Mouse (Mus musculus) R1 (cell line): ENCODE data around the gene Itgb3bp.

Experiments
- DNase-seq: peaks from one replicate; pipeline ENCODE4 v3.0.0-alpha.2; 2018; ENCODE audit warnings: low read depth, low spot score

Itgb3bp gene

DNA sequence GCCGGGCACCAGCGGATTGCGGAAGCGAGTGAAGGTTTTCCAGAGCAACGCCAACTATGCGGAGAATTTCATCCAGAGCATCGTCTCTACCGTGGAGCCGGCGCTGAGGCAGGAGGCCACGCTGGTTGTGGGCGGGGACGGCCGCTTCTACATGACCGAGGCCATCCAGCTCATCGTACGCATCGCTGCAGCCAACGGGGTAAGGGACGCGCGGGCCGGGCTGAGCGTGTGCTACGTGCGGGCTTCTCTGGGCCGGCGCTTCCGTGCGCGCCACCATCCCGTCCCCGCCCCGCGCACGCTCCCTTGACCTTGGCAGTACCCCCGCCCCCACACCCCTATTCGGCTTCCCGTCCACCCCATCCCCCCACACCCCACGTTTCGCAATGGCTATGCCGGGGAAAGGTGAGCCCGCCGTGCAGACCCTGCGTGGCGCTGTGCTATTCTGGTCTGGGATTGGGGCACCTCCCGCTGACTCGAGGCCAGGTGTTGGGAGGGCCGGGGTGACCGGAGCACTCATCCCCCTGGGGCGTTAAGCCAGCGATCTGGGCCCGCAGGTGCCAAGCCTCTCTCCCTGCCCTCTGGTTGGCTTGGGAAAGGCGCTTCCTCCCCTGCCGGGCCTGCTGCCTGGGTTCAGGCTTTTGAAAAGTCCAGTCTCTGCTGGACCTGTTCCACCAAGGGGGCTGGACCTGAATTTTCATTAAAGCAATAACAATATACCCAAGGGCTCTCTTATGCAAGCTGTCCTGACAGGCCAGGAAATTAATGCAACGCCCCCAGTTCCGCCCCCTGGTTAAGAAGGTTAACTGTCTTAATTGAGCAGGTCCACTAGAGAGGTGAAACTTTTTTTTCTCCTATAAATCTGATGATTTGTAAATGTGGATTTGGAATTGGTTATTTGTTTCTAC, at the start of gene Itgb3bp:
Gene Itgb3bp (minus strand): TSS at position 201 of the 905 bp plus-strand sequence.
- DNase-seq: peak; percentile 76

DNA sequence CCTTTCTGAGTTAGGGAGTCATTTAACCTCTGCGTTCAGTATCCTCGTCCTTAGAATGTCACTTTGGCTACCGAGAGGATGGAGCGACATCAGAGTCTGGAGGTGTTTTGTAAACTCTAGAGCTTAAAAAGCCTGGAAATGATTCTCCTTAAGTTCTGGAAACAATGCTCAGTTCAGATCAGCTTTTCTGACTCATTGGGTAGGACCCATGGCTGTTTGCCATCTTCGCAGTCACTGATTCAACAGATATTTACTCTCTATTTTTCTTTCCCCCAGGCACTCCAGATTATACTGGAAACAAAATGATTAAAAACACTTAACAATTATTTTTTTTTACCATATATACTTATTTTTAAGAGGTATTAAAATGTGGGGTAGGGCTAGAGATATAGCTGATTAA, 49.7 kb upstream of the Itgb3bp start:
- no peak for DNase-seq

DNA sequence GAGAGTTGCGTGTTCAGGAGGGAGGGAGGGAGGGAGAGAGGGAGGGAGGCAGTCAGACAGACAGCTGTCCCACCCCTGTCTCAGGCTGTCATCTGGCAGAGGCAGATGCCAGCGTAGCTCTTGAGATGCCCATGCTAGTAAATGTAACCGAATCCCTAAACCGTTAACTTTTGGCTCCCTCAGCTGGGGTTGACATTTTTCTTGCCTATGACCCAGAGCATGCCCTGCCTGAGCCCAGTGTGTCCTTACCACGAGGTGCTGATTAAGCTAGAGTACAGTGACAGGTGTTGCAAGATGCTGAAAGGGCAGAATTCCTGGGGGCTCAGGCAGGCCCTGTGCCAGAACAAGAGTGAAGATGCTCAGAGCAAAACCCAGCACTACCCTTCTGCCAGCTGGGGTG, 44.8 kb upstream of the Itgb3bp start:
- DNase-seq: no peak

DNA sequence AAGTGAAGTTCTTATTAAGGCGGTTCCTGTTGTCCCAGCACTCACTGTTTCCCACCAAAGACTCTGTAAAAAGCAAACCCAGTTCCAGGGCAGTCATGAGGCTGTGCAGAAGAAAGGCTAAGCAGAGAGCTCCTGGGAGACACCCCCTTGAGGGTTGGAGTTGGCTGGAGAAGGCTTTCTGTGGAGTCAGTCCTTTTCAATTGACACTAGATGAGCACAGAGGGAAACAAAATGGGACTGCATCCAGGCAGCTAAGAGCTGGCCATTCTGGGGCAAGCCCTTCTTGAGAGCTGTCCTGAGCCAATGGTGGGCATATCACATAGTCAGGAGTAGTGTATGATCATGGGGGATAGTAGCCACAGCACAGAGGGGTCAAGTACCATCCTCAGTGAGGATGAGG, 44.3 kb upstream of the Itgb3bp start:
- DNase-seq: no peak

DNA sequence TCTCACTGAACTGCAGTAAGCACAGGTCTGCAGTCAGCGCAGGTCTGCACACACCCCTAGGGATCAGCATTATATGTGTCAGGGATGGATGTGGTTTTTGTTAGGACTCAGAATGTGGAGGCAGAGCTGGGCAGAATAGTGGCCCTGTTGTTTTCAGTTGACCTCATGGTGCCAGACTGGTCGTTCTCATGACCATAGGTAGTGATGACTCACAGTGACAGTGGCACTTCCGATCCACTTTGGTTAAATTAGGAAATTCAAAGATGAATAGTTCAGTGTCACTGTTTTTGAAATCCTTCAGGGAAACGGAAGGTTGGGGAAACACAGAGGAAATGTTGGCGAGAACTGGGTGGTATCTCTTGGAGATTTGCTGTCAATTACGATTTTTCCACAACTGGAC, 43.3 kb upstream of the Itgb3bp start:
- DNase-seq: no peak

DNA sequence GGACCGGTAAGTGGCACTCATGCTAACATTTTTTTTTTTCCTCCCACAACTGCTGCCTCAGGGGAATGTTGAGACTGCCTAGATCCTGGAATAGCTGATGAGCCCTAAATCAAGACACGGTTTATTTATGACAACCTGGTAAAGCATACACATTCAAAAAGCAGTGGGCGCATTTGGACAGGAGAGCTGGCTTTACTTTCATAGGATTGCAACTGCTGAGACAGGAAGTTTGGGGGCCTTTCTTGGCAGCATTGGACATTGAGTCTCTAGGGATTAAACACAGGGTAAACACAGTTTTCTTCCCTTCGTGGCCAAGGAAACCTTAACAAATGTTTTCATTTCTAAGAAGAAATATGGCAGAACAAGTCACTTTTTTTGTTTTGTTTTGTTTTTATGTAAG, 40.5 kb upstream of the Itgb3bp start:
- DNase-seq: no peak

DNA sequence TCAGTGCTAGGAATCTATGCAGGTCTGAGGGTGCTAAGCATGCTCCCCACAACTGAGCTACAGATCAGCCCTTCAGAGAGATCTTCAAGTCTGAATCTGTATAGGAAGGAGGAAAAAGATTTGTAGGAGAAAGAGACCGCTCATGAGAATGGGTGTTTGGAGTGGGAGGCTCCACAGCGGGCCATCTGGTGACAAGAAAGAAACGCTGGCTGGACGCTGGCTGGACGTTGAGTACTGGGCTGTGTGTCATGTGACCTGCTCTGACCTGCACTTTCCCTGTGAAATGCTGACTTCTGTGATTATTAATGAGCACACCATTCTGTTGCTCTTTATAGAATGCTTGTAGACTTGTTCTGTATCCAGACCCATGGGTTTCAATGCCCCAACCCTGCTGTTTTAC, 39.7 kb upstream of the Itgb3bp start:
- DNase-seq: no peak

DNA sequence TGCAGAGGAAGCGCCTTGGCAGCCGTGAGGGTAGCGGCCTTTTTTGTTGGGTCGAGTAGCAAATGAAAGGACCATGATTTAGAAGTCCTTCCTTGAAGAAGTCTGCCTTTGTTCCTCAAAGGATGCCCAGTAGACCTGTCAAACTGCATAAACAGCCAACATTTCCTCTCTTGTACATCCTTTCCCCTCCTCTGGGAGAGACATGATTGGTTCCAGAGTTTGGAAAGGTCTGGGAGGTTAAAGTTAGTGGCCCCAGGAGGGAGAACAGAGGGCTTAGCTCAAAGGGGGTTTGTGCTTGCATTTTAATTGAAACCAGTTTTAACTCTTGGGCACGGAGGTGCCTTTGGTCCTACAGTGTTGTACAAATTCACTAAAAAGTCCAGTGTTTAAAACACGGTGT, 36.9 kb upstream of the Itgb3bp start:
- DNase-seq: no peak

DNA sequence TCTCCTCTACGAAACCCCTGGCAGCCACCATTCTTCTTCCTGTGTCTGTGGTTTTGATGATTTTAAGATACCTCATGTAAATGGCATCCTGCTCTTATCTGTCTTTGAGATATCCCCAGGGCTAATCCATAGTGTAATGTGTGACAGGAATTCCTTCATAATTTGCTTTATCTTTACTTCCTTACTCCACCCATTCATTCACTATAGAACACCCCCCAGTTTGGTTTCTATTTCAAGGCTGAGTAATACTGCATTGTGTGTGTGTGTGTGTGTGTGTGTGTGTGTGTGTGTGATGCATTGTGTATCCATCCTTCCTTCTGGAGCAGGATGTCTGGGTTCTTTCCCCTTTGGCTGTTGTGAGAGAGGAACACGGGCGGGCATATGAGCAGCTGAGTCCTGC, 29.7 kb upstream of the Itgb3bp start:
- no peak for DNase-seq

DNA sequence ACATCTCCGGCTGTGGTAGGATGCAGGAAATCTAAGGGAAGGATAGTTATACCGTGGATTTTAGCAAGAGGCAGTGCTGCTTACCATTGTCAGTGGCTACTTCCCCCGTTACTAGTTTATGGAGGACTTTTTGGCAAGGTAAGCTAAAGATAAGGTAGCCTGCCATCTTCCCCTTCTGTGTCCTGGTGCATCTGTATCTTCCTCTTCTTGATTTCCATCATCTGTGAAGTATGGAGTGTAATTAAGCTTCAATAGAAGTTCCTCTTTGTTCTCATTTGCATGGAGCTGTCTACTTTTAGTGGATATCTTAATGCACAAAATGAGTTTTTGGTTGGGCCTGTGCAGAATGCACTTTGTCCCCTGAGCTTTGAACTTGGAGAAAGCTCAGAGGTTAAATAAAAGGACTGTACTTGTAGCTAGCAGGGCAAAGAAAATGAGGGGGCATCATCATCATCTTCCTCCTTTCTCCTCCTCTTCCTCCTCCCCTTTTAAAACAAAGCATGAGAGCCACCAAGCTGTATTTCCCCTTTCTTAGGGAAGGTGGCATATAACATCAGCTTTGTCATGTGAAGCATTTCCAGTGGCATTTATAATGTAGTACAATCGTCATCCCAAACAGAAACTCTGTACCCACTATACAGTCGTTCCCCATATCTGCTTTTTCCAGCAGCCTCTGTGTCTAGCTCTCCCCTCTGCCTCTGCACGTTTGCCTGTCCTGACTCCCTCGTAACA, 28.6 kb upstream of the Itgb3bp start:
- no peak for DNase-seq

DNA sequence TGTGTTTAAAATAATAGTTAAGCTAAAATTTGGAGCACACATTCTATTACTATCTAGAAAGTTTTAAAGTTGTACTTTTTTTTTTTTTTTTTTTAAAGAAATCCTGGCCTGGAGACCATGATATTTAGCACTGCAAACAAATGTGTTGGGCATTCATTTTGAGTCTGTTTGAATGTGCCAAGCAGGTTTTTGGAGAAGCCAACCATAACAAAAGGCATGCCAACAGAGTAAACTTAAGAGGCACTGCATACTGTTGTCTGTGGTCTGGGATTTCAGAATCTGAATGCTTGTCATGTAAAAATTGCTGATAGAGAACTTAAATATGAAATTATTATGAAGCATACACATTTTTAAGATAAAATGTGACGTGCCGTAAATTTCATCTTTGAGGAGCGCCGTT, 27.6 kb upstream of the Itgb3bp start:
- no peak for DNase-seq

DNA sequence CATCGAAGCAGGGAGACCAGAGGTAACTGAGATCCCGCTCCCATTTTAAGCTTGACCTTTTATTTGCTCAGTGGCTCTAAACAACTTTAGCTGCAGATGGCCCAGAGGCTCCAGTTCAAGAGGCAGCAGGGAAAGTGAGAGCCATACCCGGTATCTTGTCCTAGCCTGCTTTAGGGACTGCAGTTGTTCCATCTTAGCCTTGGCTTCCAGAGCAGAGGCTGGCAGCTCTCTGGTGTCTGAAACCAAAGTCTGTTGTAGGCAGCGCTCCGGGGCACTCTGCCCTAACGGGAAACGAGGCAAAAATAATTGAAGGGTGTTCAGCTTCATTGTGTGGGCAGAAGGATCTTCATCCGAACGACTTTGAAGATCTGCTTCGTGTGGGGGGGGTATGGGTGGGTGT, 25.8 kb upstream of the Itgb3bp start:
- DNase-seq: no peak

DNA sequence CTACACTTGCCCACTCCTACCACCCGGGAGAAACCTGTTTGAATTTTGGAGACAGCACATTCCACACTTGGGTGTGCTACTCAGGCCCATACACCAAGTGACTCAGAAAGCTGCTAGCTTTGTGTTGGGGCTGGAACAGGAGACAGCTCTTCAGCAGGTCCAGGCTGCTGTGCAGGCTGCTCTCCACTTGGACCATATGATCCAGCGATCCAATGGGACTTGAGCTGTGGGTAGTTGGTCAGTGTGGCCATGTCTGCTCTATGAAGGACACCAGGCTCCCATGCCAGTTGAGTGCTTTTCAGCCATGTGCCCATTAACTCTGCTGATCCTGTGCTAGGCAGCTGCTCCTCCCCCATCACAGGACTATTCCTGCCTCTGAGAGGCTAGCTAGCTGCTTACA, 24.3 kb upstream of the Itgb3bp start:
- DNase-seq: no peak

DNA sequence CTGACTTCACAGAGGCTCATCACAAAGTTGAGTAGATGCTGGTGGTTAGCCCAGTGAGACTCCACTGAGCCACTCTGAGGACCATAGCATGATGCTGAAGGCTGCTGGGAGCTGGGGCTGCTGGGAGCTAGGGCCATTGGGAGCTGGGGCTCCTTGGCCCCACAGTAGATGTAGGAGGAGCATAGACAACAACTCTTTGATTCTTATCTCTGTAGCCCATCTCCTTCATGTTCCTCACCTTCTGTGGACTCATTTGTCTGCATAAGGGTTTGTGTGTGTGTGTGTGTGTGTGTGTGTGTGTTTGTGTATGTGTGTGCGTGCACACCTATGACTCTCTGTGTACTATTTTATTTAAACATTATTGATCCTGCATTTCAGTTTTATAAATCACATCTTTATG, 18.3 kb upstream of the Itgb3bp start:
- no peak for DNase-seq

DNA sequence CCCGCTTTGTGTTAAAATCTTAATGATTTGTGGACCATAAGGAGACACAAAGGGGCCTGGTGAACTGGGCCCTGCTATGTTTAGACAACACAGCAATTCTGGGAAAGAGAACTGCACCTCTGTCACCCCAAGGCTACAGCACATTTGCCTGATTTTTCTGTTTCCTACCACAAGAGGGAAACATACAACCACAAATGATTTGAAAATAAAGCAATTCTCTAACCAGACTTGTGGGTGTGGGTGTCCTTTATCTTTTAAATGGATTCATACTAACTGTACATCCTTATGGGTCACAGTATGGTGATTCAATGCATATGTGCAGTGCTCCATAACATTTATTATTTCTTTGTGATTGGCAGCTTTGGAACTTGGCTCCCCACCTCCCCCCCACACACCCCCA, 17.6 kb upstream of the Itgb3bp start:
- peak; percentile 42 for DNase-seq

DNA sequence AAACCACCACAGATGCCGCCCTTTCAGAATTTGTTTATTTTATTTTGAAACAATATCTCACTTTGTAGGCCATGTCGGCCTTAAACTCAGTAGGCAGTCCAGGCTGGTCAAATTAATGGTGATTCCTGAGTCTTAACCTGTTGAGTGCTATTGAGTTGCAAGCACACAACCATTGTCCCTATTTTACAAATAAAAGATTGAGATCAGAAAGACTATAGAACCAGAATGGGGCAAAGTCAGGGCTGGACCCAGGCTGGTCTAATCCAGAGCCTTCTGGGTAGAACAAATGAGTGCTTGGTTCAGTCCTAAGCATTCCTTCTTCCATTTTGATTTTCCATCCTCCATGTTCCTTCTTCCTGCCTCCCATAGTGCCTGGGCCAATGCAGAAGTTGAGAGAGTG, 16.9 kb upstream of the Itgb3bp start:
- DNase-seq: peak; percentile 18

DNA sequence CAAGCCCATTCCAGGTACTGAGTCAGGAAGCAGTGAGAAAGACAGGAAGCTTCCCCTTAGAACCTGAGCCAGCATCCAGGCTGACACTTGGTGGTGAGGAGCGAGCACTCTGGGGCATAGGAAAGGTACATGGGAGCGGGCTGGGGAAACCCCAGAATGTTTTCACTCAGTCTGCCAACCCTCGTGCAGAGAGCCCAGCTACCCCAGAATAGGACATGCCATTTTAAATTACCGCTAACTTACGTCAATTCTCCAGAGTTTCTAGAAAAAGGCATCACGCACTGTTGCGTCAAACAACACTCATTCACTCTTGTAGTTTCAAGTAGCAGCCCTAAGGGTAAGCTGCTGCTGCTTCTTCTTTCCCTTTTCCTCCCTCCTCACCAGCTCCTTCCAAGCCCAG, 15.4 kb upstream of the Itgb3bp start:
- no peak for DNase-seq

DNA sequence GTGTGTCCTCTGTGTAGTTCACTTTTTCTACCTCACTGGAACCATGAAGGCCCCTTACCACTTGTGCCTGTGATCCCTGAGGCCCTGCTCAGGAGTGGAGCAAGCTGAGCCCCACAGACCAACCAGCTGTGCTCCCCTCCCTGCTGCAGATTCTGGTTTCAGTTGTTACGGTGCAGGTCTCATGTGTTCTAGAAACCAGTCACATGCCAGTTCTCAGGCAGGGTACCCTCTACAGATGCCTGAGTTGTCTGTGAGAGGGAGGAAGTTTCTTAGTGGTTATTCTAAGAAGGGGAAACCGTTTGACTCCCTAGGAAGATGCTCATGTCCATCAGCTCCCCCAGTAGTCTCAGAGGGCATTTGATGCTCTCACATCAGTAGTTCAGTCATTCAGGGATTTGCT, 15.0 kb upstream of the Itgb3bp start:
- no peak for DNase-seq

DNA sequence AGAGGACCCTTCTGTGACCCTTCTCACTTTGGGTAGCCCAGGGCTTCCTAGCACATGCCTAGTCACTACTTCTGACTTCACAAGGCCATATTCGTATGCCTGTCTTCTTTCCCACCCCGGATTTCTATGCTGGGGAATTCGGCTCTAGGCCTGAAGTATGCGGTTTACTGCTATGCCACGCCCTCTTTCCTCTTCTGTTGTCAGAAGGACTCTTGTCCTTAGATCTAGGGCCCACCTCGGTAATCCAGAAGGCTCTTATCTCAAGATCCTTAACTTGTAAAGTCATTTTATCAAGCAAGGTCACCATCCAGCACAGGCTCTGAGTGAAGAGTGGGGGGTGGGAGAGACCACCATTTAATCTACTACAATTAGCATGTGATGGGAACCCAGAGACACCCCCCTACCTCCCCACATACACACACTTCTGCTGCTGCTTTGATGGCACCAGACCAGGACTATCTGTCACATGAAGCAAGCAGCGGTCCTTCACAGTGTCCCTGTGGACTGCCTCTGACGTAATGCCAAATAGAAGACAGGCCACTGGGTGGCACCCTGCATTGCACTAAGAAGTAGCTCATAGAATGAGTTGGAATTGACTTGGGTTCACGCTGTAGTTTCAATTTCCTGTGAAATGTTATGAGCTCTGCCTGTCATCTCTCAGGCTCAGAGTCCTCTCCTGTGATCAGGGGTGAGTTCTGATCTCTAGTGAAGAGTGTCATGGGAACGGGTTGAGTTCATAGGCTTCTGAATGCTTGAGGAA, 12.2 kb upstream of the Itgb3bp start:
- no peak for DNase-seq

DNA sequence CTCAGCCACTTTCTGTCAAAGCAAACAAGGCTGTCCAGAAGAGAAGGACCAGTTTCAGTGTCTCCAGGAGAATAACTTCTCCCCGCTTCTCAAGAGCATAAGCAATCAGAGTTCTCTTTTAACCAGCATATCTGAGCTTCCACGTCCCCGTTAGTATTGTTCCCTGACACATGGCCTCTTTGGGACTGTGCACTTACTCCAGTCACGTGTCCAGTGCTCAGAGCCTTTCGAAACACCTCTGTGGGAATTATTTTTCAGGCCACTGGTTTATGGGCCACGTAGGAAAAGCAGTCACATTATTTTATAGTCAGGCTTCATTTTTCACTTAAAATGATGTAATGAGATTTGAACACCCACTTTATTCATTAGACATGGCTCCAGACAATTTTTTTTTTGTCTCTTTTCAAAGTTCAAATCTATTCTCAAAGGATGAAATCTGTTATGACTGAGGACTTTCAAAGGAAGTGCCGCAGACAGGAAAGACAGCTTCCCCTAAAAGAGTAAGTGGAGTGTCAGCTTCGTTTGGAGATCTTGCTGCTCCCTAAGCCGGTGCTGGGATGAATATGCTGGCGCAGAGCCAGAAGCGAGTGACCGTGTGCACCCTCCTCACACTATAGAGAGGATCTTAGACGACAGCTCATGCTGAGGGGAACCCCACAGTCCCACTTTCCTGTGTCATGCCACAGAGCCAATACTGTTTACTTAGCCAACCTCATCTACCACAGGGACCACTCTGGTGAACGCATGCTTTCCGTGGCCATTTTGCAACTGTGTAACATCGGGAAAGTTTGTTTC, 10.3 kb upstream of the Itgb3bp start:
- no peak for DNase-seq

DNA sequence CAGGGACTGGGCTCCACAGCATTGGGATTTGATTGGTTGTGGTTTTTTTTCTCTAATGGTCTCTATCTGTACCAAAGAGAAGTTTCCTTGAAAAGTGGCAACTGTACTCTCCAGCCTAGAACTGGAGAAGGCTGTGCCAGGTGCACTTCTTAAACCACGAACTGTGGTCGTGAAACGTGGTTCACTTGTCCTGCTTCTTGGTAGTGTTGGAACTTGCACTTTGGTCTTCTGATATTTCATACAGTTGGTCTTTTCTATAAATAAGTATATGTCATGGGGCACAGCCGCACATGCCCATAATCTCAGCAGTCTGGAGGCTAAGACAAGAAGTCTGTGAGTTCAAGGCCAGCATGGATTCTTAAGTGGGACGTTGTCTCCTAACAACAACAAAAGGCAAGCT, 6.7 kb upstream of the Itgb3bp start:
- DNase-seq: no peak

DNA sequence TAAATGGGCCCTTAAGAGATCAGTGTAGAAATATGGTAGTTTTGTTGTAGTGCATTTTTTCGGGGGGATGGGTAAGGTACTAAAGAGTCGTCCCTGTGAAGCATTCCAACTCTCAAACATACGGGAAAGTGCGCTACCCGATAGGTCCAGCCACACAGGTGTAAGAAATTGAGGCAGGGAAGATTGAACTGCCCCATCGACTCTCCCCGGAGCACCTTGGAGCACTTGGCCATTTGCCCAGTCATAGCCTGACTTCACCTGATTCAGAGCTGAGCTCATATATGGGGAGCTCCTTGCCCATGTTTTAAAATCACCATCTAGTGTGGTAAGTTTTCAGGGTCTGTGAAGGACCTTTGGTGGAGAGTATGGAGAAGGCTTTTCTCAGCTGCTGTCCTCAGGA, 5.2 kb upstream of the Itgb3bp start:
- no peak for DNase-seq
